Mouse (Mus musculus) heart, adult 2 months (tissue): ENCODE results near the gene Pbx1.

Experiments used
- CTCF ChIP-seq: fragments of 200-600 bp; IDR thresholded peaks from 2 replicates; pipeline ENCODE4 v1.8.1; 2022; ENCODE audit warnings: antibody characterized with exemption, mild to moderate bottlenecking, moderate library complexity
- EP300 ChIP-seq: fragments of 200-500 bp; IDR thresholded peaks from 2 replicates; pipeline ENCODE4 v1.6.1; 2011; ENCODE audit warnings: low read depth, low read length, control low read depth; ENCODE audit not compliant: insufficient read depth
- POLR2A ChIP-seq: fragments of 200-500 bp; IDR thresholded peaks from 2 replicates; pipeline ENCODE4 v1.6.1; 2011; ENCODE audit warnings: mild to moderate bottlenecking, low read depth, low read length, control low read depth; ENCODE audit not compliant: insufficient read depth

- no peak for TF ChIP-seq POLR2A
- TF ChIP-seq CTCF, result no peak
- no peak for TF ChIP-seq EP300
Observed at GRCm38 (mm10) chr1:168473255-168474069, 41.4 kb upstream of the Pbx1 start.
